Mouse (Mus musculus) retina, postnatal 7 days (tissue): ENCODE measurements around the gene Rubcn.

ENCODE experiments used
- DNase-seq: peaks from one replicate; pipeline ENCODE4 v3.0.0-alpha.2; 2012; ENCODE audit warnings: low read depth, low spot score

The Rubcn gene

GRCm38 (mm10) chr16:32870231-32870630 lies 7.3 kb downstream of the Rubcn start:
- DNase-seq = no peak

GRCm38 (mm10) chr16:32867919-32868552 lies 9.5 kb downstream of the Rubcn start:
- DNase-seq = peak; percentile 84

DNA sequence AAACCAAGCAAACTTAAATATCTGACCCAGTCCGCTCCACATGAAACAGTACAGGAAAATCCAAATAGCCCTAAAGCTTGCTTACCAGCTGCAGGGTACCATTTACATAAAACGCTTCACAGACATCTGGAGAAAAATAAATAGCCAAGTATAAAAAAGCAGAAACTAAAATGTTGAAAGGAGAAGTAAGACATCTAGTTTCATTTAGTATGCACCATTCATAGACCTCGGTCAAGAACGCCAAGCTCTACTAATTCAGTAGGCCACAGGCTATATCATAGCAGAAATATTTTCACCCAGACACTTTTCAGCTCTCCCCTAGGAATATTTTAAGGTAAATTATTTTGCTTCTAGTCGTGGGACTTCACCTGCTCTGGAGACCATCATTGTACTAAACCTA lies 10.9 kb downstream of the Rubcn start:
- no peak for DNase-seq

GRCm38 (mm10) chr16:32865401-32865800 lies 12.2 kb downstream of the Rubcn start:
- DNase-seq = no peak

DNA sequence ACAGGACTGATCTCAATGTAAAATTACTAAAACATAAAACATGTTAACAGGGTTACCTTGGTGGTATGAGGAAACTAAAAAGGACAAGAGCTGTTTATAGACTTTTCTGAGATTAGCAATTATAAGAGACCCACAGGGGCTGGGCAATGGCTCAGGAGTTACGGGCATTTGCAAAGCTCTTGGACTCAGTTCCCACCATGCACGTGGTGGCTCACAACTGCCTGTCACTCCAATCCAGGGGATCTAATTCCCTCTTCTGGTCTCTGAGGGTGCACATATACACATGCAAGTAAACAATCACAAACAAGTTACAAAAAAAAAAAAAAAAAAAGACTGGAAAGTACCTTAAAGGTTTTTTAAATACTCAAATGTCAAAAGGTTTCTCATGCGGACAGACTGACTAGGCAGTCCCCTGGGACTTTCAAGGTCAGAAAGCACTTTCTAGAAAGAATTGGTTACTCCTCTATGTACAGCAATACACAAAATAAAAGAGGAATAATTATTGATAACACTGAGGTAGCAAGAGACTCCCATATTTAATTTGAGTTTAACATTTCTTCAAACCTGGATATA lies 15.7 kb downstream of the Rubcn start:
- DNase-seq = no peak

GRCm38 (mm10) chr16:32858771-32859636 lies 18.6 kb downstream of the Rubcn start:
- DNase-seq = no peak

GRCm38 (mm10) chr16:32858356-32858755 lies 19.2 kb downstream of the Rubcn start:
- DNase-seq = no peak

GRCm38 (mm10) chr16:32856751-32857150 lies 20.8 kb downstream of the Rubcn start:
- no peak for DNase-seq

- no peak for DNase-seq
Measured at GRCm38 (mm10) chr16:32854050-32854571, 23.5 kb downstream of the Rubcn start.

GRCm38 (mm10) chr16:32853492-32854049 lies 24.0 kb downstream of the Rubcn start:
- no peak for DNase-seq

GRCm38 (mm10) chr16:32849042-32849830 lies 28.3 kb downstream of the Rubcn start:
- DNase-seq = no peak

DNA sequence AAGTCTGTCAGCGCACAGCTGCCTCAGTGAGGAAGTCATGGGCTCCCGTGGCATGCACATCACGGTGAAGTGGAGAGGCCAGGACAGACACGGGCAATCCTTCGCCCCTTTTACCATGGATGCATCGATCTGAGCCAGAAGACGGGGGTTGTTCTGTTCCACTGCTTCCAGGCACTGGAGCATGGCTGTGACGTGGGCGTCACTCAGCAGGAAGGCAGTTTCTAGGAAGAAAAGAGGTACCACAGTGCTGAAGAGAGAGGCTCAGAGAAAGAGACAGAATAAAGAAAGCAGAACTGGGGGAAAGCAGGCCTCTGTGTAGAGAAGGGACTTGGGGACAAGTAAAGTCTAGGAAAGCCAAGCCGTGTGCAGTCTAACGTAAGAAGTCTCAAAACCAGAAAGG lies 30.5 kb downstream of the Rubcn start:
- DNase-seq = no peak

DNA sequence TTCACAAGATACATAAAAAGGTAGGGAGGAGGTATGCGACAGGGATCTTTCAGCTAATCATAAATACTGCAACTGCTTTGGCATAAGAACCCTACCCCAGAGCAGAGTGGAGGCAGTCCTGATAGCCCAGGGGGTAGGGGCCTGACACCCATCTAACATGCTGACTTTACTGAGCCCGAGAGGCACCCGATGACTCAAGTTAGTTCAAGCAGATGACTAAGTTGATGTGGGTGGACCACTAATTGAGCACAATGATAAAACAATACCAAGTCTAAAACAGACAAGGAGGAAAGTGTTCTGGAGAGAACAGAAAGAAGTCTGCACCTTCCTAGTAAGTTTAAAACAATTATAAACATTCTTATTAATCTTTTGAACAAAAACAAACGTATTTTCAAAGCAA lies 46.1 kb downstream of the Rubcn start:
- no peak for DNase-seq

DNA sequence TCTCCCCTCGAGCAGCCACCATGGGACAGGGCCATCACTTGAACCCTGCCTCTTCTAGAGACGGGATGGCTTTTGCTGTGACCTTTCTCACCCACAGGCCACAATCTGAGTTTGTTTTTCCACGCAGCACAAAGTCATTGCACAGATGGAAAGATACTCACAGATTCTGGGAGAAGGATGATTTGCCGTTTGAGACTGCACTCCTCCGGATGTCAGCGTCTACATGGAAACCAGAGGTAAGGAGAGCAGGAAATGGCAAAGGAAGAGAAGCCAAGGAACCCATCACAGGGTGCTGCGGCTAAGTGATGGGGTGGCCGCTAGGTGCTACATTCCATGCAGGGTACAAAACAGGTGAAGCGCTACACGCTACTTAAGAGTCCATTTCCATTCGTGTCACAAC lies 48.5 kb downstream of the Rubcn start:
- DNase-seq = no peak

DNA sequence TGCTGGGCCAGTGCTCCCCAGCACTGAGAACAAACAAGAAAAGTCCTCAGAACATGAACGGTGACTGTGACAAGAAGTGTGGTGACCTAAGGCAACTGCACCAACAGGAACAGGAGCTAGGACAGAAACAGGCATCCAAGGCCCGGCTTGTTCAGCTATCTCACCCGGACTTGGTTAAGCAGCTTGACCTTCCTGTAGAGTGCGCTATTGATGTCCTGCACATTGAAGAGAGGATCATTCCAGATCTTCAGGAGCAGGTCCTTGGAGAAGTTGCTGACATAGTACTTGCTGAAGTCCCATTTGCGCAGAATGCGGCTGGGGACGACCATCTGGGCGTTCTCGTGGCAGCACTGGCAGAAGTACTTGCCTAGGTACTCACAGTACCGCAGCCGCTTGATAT lies 51.0 kb downstream of the Rubcn start:
- DNase-seq = no peak

GRCm38 (mm10) chr16:32825380-32825779 lies 52.2 kb downstream of the Rubcn start:
- no peak for DNase-seq

- no peak for DNase-seq
Measured at GRCm38 (mm10) chr16:32824061-32824460, 53.5 kb downstream of the Rubcn start.

DNA sequence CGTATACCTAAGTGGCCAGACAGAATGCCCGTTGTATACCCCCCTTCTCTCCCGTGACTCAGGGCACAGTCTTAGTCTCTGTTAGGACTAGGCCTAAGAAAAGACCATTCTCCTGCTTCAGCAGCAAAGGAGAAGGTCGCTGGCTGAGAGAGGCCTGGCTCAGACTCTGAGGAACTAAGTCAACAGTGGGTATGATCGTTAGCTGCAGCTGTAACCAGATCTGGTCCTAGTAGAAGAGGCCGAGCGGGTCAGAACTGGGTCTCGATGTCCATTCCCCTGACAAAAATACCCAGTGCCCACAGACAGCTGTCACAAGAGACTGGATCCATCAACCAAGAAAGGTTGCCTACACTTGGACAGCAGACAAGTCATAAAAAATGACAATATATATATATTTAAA lies 54.1 kb downstream of the Rubcn start:
- no peak for DNase-seq

DNA sequence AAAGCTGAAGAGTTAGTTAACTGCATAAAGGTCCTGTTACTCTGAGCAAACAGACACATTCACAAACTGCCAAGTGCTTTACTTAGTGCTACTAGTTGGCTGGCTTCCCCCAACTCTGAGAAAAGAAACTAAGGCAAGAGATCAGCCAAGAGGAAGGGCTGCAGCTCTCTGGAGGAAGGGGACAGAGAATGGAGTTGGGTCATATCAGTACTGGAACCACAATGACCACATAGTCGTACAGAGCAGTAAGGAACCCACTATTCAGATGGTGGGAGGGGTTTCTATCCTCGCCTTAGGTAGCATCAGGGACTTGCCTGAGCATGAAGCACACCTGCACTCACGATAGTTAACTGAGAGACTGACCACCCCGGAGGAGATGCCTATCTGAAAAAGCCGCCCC lies 54.7 kb downstream of the Rubcn start:
- DNase-seq = no peak

DNA sequence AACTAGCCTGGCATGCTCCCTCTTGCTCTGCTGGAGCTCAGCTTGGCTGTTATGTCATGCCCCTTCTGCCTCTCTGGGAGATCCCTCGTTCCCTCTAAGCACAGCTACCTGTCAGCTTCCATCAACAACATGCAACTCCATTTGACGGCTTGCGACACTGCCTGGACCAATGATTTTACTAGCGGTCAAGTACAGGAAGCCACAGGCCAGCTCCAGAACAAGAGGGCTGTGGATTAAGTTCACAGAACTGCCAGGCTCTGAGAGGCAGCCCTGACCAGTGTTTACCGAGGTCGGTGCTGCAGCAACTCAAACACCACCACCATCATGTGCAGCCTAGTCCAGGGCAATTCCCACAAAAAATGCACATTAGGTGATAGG lies 55.1 kb downstream of the Rubcn start:
- no peak for DNase-seq

DNA sequence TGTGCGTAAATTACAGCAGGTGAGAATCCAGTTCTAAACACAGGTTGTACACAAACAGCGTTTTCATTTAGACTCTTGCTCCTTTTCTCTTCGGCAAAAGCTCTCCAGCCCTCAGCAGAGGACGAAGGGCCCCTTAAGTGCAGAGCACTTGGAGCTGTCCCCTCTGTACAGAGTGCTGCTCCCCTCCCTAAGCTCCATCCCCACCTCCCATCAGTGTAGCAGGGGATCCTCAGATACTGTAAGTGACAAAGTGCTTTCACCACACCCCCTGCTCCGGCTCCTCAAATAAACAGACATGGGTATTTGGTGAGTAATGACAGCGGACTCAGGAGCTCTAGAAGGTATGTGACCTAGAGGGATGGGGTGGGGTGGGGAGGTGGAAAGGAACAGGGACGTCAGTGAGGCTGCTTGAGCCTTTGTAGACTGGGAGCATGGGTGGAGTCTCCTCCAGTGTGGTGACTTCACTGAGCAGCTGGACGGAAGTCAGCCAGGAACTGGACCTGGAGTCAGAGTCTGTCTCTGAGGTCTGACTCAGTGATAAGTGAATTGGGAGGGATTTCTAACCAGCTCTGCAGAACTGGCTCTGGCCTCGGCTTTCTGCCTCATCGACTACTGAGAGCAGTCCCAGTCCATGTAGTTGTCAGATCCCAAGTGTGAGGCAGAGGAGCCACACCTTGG lies 55.7 kb downstream of the Rubcn start:
- DNase-seq = no peak
